Mouse (Mus musculus): ENCODE measurements around the gene Ppp1r12b. TPM values are rescaled to one million over a fixed set of nuclear protein-coding genes. Genes with fewer than 3 reads are reported as not detected.

Gene Ppp1r12b
- total and polyA plus RNA-seq, 3 experiments: 4.7 to 7.8 TPM; not detected in 1

- no peak for DNase-seq (ENCODE audit: low read depth, low spot score)
- Histone ChIP-seq H3K79me2 (ENCODE audit: control insufficient read depth, insufficient read depth, low read length, poor library complexity) (no peaks in the 10 kb centered on the region), H3K9me3 (replicated peaks; ENCODE audit: insufficient read depth, low read length) (no peaks in the 10 kb centered on the region), H3K9ac (ENCODE audit: control insufficient read depth, low read depth, low read length, poor library complexity, severe bottlenecking) (no peak overlapping the region), H3K4me3 (ENCODE audit: control insufficient read depth in 1 of 2, insufficient read depth in 1 of 2, low read depth in 2 of 2, low read length in 2 of 2) (no peak overlapping the region), H3K27me3 (ENCODE audit: control insufficient read depth in 1 of 2, insufficient read depth in 2 of 2, low read length in 2 of 2) (no peaks in the 10 kb centered on the region), H3K36me3 (ENCODE audit: control insufficient read depth in 1 of 2, insufficient read depth in 2 of 2, low read length in 2 of 2) (peaks cover 0 to 3% of the 10 kb centered on the region in 2 experiments; a peak in 1 of 4 replicates), H3K27ac (ENCODE audit: control insufficient read depth, low read depth, low read length) (no peak overlapping the region), H3K4me1 (ENCODE audit: control insufficient read depth in 1 of 2, insufficient read depth in 2 of 2, low read length in 2 of 2) (peaks cover 0 to 7% of the 10 kb centered on the region in 2 experiments; a peak in 2 of 4 replicates)
- TF ChIP-seq TBP (IDR thresholded peaks at IDR 0.05; ENCODE audit: low read depth, low read length) (no peak), ELF1 (IDR thresholded peaks at IDR 0.05; ENCODE audit: low read depth, low read length) (no peak), CHD2 (IDR thresholded peaks at IDR 0.05; ENCODE audit: low read length) (no peak), KAT2A (conservative IDR thresholded peaks at IDR 0.05; ENCODE audit: low read depth, low read length) (no peak), MAX (IDR thresholded peaks at IDR 0.05; ENCODE audit: low read length) (no peak)
Observed at GRCm38 (mm10) chr1:134749889-134750288, 205.9 kb downstream of the Ppp1r12b start.

GRCm38 (mm10) chr1:134747236-134748174 is 208.2 kb downstream of the Ppp1r12b start:
- Histone ChIP-seq H3K79me2 (ENCODE audit: control insufficient read depth, insufficient read depth, low read length, poor library complexity) (no peaks in the 10 kb centered on the region), H3K27me3 (ENCODE audit: control insufficient read depth in 1 of 2, insufficient read depth in 2 of 2, low read length in 2 of 2) (no peaks in the 10 kb centered on the region), H3K9ac (ENCODE audit: control insufficient read depth, low read depth, low read length, poor library complexity, severe bottlenecking) (peak overlapping the region; percentile 10; the same call in 1 of the 2 replicates), H3K4me1 (ENCODE audit: control insufficient read depth in 1 of 2, insufficient read depth in 2 of 2, low read length in 2 of 2) (peaks cover 2 to 11% of the 10 kb centered on the region in 2 experiments; a peak in 2 of 4 replicates), H3K9me3 (replicated peaks; ENCODE audit: insufficient read depth, low read length) (no peaks in the 10 kb centered on the region), H3K27ac (ENCODE audit: control insufficient read depth, low read depth, low read length) (no peak overlapping the region), H3K4me3 (ENCODE audit: control insufficient read depth in 1 of 2, insufficient read depth in 1 of 2, low read depth in 2 of 2, low read length in 2 of 2) (peak overlapping the region; percentile 49 to 69), H3K36me3 (ENCODE audit: control insufficient read depth in 1 of 2, insufficient read depth in 2 of 2, low read length in 2 of 2) (peaks cover 0 to 3% of the 10 kb centered on the region in 2 experiments; a peak in 1 of 4 replicates)
- TF ChIP-seq USF1 (IDR thresholded peaks at IDR 0.05; ENCODE audit: low read depth, low read length) (no peak), TAL1 (IDR thresholded peaks at IDR 0.05; ENCODE audit: low read length) (no peak), SIN3A (IDR thresholded peaks at IDR 0.05; ENCODE audit: low read length) (no peak; the same call in 1 of the 2 replicates), GATA1 (IDR thresholded peaks at IDR 0.05; ENCODE audit: low read depth, low read length) (no peak), SMC3 (IDR thresholded peaks at IDR 0.05; ENCODE audit: low read depth, low read length) (peak; percentile 43; the same call in 1 of the 2 replicates), ELF1 (IDR thresholded peaks at IDR 0.05; ENCODE audit: low read depth, low read length) (0 out of 2 replicates have a peak, but pooled peaks have one; percentile 3), CHD1 (IDR thresholded peaks at IDR 0.05; ENCODE audit: low read depth, low read length) (no peak), RAD21 (IDR thresholded peaks at IDR 0.05; ENCODE audit: low read depth, low read length) (peak; percentile 9), HCFC1 (IDR thresholded peaks at IDR 0.05; ENCODE audit: low read depth, low read length) (no peak), CTCF (IDR thresholded peaks at IDR 0.05 in 2 of 3, conservative IDR thresholded peaks at IDR 0.05 in 1 of 3; ENCODE audit: control insufficient read depth in 1 of 3, insufficient read depth in 1 of 3, low read depth in 2 of 3, low read length in 3 of 3, poor library complexity in 1 of 3, severe bottlenecking in 1 of 3) (peak in 2 of 3 experiments; percentile 38 to 48; a peak in 5 of 6 replicates)
- DNase-seq (ENCODE audit: low read depth, low spot score): peak; percentile 89

All from MEL (cell line).